Mouse (Mus musculus) natural killer cell, adult 2 months (primary cell): ENCODE measurements around the gene Rnh1.

ENCODE experiments used
- DNase-seq, 2 experiments: peaks; one replicate each; pipeline ENCODE4 v3.0.0; 2022; ENCODE audit warnings: low spot score in 2 of 2

Gene Rnh1

GRCm38 (mm10) chr7:141205504-141205903, 32.8 kb upstream of the Rnh1 start:
- DNase-seq = no peak

GRCm38 (mm10) chr7:141204546-141204945, 31.9 kb upstream of the Rnh1 start:
- no peak for DNase-seq

- DNase-seq = no peak
Observed at GRCm38 (mm10) chr7:141198121-141198520, 25.5 kb upstream of the Rnh1 start.

- no peak for DNase-seq
Observed at GRCm38 (mm10) chr7:141196619-141197282, 24.1 kb upstream of the Rnh1 start.

- no peak for DNase-seq
Observed at GRCm38 (mm10) chr7:141195754-141196153, 23.1 kb upstream of the Rnh1 start.

GRCm38 (mm10) chr7:141194830-141195229, 22.2 kb upstream of the Rnh1 start:
- DNase-seq = peak; percentile 87 to 95

GRCm38 (mm10) chr7:141194409-141194808, 21.8 kb upstream of the Rnh1 start:
- DNase-seq = no peak

- DNase-seq = peak; percentile 95 to 96
Observed at GRCm38 (mm10) chr7:141193948-141194347, 21.3 kb upstream of the Rnh1 start, which contains the start of the genes Hras and Lrrc56. Gene Hras (minus strand): TSS chr7:141194005. Gene Lrrc56 (plus strand): TSS chr7:141194157.

- peak in 1 of 2 experiments; percentile 29 for DNase-seq
Observed at GRCm38 (mm10) chr7:141193348-141193856, 20.7 kb upstream of the Rnh1 start.

GRCm38 (mm10) chr7:141192776-141193347, 20.2 kb upstream of the Rnh1 start:
- no peak for DNase-seq

GRCm38 (mm10) chr7:141191796-141192685, 19.4 kb upstream of the Rnh1 start:
- no peak for DNase-seq

- DNase-seq = no peak
Observed at GRCm38 (mm10) chr7:141191036-141191435, 18.4 kb upstream of the Rnh1 start.

- DNase-seq = no peak
Observed at GRCm38 (mm10) chr7:141190220-141190619, 17.6 kb upstream of the Rnh1 start.

- DNase-seq = no peak
Observed at GRCm38 (mm10) chr7:141188733-141189132, 16.1 kb upstream of the Rnh1 start.

- DNase-seq = no peak
Observed at GRCm38 (mm10) chr7:141188194-141188593, 15.5 kb upstream of the Rnh1 start.

GRCm38 (mm10) chr7:141176173-141176572, 3.5 kb upstream of the Rnh1 start:
- peak; percentile 80 to 86 for DNase-seq

- no peak for DNase-seq
Observed at GRCm38 (mm10) chr7:141175068-141175467, 2.4 kb upstream of the Rnh1 start.

GRCm38 (mm10) chr7:141173323-141173850, 730 bp upstream of the Rnh1 start:
- no peak for DNase-seq

- DNase-seq = no peak
Observed at GRCm38 (mm10) chr7:141169866-141170265, 2.8 kb downstream of the Rnh1 start.

GRCm38 (mm10) chr7:141169300-141169699, 3.4 kb downstream of the Rnh1 start:
- no peak for DNase-seq

GRCm38 (mm10) chr7:141168518-141168953, 4.1 kb downstream of the Rnh1 start:
- peak; percentile 66 to 72 for DNase-seq
